Mouse (Mus musculus) embryonic fibroblast, embryonic 13.5 days (primary cell): ENCODE results near the gene Gm20388. TPM values are rescaled to one million over a fixed set of nuclear protein-coding genes. Genes with fewer than 3 reads are reported as not detected.

Source experiments
- H3K27ac ChIP-seq: 2 replicates; pipeline ENCODE4 v1.5.1; 2012; ENCODE audit warnings: low read length, control low read depth, inconsistent platforms; ENCODE audit not compliant: insufficient read depth
- H3K4me1 ChIP-seq: 2 replicates; pipeline ENCODE4 v1.6.1; 2011; ENCODE audit warnings: low read length; ENCODE audit not compliant: control insufficient read depth, insufficient read depth
- H3K4me3 ChIP-seq: 2 replicates; pipeline ENCODE4 v1.5.1; 2011; ENCODE audit warnings: mild to moderate bottlenecking, control low read depth, low read length; ENCODE audit not compliant: insufficient read depth
- CTCF ChIP-seq: IDR thresholded peaks from 2 replicates; pipeline ENCODE4 v1.5.1; 2011; ENCODE audit warnings: mild to moderate bottlenecking, control low read depth, low read length, moderate library complexity, borderline replicate concordance; ENCODE audit not compliant: insufficient read depth
- POLR2A ChIP-seq: IDR thresholded peaks from 2 replicates; pipeline ENCODE4 v1.6.1; 2011; ENCODE audit warnings: low read depth, mild to moderate bottlenecking, control low read depth, low read length, moderate library complexity
- polyA plus RNA-seq: library from polyadenylated mRNA; stranded (reverse); fragments of >200 nt; gene quantifications from 2 replicates; pipeline ENCODE4 v1.2.4, GENCODE M21; 2011; ENCODE audit warnings: low read depth; ENCODE audit not compliant: missing spikeins, insufficient read length

The Gm20388 gene
- polyA plus RNA-seq, 1 experiment = 82.8 TPM

GRCm38 (mm10) chr8:122638601-122639000, 2728.0 kb downstream of the Gm20388 start:
- TF ChIP-seq POLR2A (no peak), CTCF (no peak)
- no peak overlapping the region for H3K4me3 ChIP-seq
- H3K4me1 ChIP-seq = no peaks in the 10 kb centered on the region
- H3K27ac ChIP-seq = no peak overlapping the region

- TF ChIP-seq POLR2A (no peak), CTCF (no peak)
- no peak overlapping the region for H3K27ac ChIP-seq
- H3K4me3 ChIP-seq = no peak overlapping the region
- H3K4me1 ChIP-seq = no peaks in the 10 kb centered on the region
These were observed 2729.0 kb downstream of the Gm20388 start for GRCm38 (mm10) chr8:122639521-122640248.

- H3K27ac ChIP-seq = no peak overlapping the region
- H3K4me1 ChIP-seq = no peaks in the 10 kb centered on the region
- no peak for TF ChIP-seq POLR2A
- no peak for TF ChIP-seq CTCF
- no peak overlapping the region for H3K4me3 ChIP-seq
These were observed 2730.2 kb downstream of the Gm20388 start for GRCm38 (mm10) chr8:122640825-122641224.

GRCm38 (mm10) chr8:122641406-122641805, 2730.8 kb downstream of the Gm20388 start:
- Histone ChIP-seq H3K4me1 (no peaks in the 10 kb centered on the region), H3K27ac (no peak overlapping the region), H3K4me3 (no peak overlapping the region)
- no peak for TF ChIP-seq CTCF
- TF ChIP-seq POLR2A = no peak

GRCm38 (mm10) chr8:122642071-122642470, 2731.4 kb downstream of the Gm20388 start:
- no peaks in the 10 kb centered on the region for H3K4me1 ChIP-seq
- no peak overlapping the region for H3K4me3 ChIP-seq
- TF ChIP-seq CTCF (no peak), POLR2A (no peak)
- no peak overlapping the region for H3K27ac ChIP-seq

GRCm38 (mm10) chr8:122644175-122644954, 2733.7 kb downstream of the Gm20388 start:
- TF ChIP-seq POLR2A (no peak), CTCF (no peak)
- no peak overlapping the region for H3K4me3 ChIP-seq
- H3K27ac ChIP-seq = no peak overlapping the region
- H3K4me1 ChIP-seq = no peaks in the 10 kb centered on the region

- TF ChIP-seq CTCF = no peak
- TF ChIP-seq POLR2A = no peak
- H3K4me3 ChIP-seq = no peak overlapping the region
- H3K4me1 ChIP-seq = no peaks in the 10 kb centered on the region
- no peak overlapping the region for H3K27ac ChIP-seq
These were observed 2735.7 kb downstream of the Gm20388 start for GRCm38 (mm10) chr8:122646337-122646736.

GRCm38 (mm10) chr8:122648192-122648970, 2737.7 kb downstream of the Gm20388 start:
- Histone ChIP-seq H3K27ac (no peak overlapping the region), H3K4me1 (no peaks in the 10 kb centered on the region), H3K4me3 (no peak overlapping the region)
- TF ChIP-seq CTCF (no peak), POLR2A (no peak)

GRCm38 (mm10) chr8:122651326-122651921, 2740.8 kb downstream of the Gm20388 start:
- no peak for TF ChIP-seq POLR2A
- TF ChIP-seq CTCF = no peak
- no peaks in the 10 kb centered on the region for H3K4me1 ChIP-seq
- H3K4me3 ChIP-seq = no peak overlapping the region
- no peak overlapping the region for H3K27ac ChIP-seq
